Mouse (Mus musculus): ENCODE results near the gene Arfgap2. TPM values are rescaled to one million over a fixed set of nuclear protein-coding genes. Genes with fewer than 3 reads are reported as not detected.

The Arfgap2 gene
- 10 to 100 TPM; 54.7 to 58.2 TPM for total RNA-seq (2021)
- polyA plus RNA-seq (2012; rRNA removed), result 35.0 and 43.2 TPM in 2 replicates
- long read RNA-seq, transcript Arfgap2-201 (17 exons, 2,791 nt), result minor isoform, 8 of 105 reads
- long read RNA-seq, transcript Arfgap2-202 (16 exons, 3,068 nt), result major isoform, 84 of 105 reads
- long read RNA-seq, partial matches to known transcripts, result 8 of 105 reads
- long read RNA-seq, other reads (novel, unspliced or antisense), result 5 of 105 reads

DNA sequence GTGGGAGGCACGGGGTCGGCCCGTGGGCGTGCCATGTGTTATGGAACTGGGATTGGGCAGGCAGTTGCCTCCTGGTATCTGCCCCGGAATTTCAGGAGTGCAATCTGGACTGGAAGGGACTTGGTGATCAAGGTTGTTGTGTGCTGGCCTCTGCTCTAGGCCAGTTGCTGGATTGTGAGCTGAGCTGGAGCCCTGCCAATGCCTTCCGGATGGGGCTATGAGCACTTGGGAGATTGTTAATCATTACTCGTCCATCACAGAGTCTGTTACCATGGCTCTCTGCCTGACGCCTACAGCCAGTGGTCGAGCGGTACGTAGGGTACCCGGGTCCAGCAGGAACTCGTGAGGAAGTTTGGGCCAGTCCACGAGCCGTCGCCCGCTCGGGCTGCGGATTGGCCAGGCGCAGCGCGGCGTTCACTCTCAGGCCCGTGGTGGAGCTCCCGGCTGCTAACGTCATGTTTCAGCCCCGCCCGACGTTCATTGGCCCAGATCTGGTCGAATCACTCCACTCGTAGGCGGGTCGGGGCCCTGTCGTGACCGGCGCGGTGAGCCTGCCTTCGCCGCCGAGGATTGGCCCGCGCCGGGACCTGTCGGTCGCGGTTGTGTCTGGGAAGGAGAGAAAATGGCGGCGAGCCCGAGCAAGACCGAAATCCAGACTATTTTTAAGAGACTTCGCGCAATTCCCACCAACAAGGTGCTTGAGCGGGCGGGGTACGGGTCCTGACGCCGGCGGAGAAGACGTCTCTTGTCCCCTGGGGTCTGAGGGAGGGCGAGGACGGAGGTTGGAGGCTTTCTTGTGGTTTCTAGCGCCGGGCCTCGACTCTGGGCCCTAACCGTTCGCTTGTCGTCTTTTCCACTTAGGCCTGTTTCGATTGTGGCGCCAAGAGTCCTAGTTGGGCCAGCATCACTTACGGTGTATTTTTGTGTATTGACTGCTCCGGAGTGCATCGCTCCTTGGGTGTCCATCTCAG is at the start of gene Arfgap2:
TSS of gene Arfgap2 (plus strand) at position 264 of the 971 bp plus-strand sequence.
- intact Hi-C loops (cut with DNase I), result no loop called here
- peak within 1 kb of the TSS; percentile 80 for H3K9ac ChIP-seq (ENCODE audit: low read depth, low read length)
- no peaks in the 10 kb centered on the region for H3K27me3 ChIP-seq (ENCODE audit: control insufficient read depth, insufficient read depth, low read length)
- DNase-seq, result peak; percentile 97 to 99
- H3K79me2 ChIP-seq (replicated peaks; ENCODE audit: control insufficient read depth, insufficient read depth, low read length), result peaks cover 2% of the 10 kb centered on the region; the same call in 1 of the 2 replicates
- peaks cover 3% of the 10 kb centered on the region for H3K4me1 ChIP-seq (ENCODE audit: control insufficient read depth, insufficient read depth, low read length)
- H3K27ac ChIP-seq, result peak within 1 kb of the TSS; percentile 91
- TF ChIP-seq POLR2A (IDR thresholded peaks at IDR 0.05; ENCODE audit: insufficient read depth, low read depth, low read length) (peak; percentile 92), EP300 (IDR thresholded peaks at IDR 0.05; ENCODE audit: insufficient read depth, low read depth, low read length) (no peak)
- no peaks in the 10 kb centered on the region; the same call in 1 of the 2 replicates for H3K36me3 ChIP-seq (ENCODE audit: control insufficient read depth, insufficient read depth, low read length)
- WGBS, result under 1% methylated on average over 72 of the region's 72 CpGs
- H3K4me3 ChIP-seq, result peak within 1 kb of the TSS; percentile 88

DNA sequence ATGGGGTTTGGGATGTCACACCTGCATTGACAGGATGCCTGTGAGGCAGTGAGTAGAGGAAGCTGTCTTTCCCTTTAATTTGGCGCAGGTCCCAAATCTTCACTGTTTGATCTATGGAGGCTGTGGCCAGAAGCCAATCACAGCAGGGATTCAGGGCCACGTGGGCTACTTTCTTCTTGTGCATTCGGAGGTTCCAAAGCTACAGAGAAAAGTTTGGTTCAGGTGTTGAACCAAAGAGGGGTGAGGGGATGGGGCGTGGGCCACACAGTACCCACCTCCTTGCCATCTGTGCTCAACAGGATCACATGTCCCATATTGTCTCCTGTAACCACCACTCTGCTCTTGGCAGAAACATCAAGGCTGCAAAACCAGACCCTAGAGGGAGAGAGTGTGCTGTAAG is 47.7 kb upstream of the Arfgap2 start:
- Histone ChIP-seq H3K27ac (no peak overlapping the region), H3K4me3 (no peak overlapping the region), H3K27me3 (ENCODE audit: control insufficient read depth, insufficient read depth, low read length) (no peaks in the 10 kb centered on the region), H3K9ac (ENCODE audit: low read depth, low read length) (no peak overlapping the region), H3K4me1 (ENCODE audit: control insufficient read depth, insufficient read depth, low read length) (no peaks in the 10 kb centered on the region), H3K36me3 (ENCODE audit: control insufficient read depth, insufficient read depth, low read length) (no peaks in the 10 kb centered on the region), H3K79me2 (replicated peaks; ENCODE audit: control insufficient read depth, insufficient read depth, low read length) (no peaks in the 10 kb centered on the region)
- WGBS, result 63% methylated on average over 4 of the region's 4 CpGs
- DNase-seq, result no peak
- intact Hi-C loops (cut with DNase I), result no loop called here
- no peak for TF ChIP-seq CTCF (IDR thresholded peaks at IDR 0.05)
- TF ChIP-seq POLR2A (IDR thresholded peaks at IDR 0.05; ENCODE audit: insufficient read depth, low read depth, low read length), result no peak
- TF ChIP-seq EP300 (IDR thresholded peaks at IDR 0.05; ENCODE audit: insufficient read depth, low read depth, low read length), result no peak

DNA sequence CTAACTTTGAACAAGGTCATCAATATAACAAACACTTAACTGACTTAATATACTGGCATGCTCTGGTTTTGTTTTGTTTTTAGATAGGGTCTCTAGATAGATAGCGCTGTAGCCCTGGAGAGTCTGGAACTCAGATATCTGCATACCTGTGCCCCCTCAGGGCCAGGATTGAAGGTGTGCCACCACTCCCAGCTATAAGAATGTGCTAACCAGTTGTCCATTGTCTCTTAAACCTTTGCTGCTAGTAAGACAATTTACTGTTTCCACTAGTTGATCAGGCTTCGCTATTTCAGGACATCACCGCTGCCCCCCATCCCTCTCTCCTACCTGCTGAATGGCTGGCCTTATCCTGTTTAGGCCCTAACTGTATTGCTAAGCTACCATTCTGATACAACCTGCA is 44.3 kb upstream of the Arfgap2 start:
- no peak overlapping the region for H3K27ac ChIP-seq
- no peak for DNase-seq
- no peak overlapping the region for H3K4me3 ChIP-seq
- H3K36me3 ChIP-seq (ENCODE audit: control insufficient read depth, insufficient read depth, low read length), result no peaks in the 10 kb centered on the region
- no peaks in the 10 kb centered on the region for H3K4me1 ChIP-seq (ENCODE audit: control insufficient read depth, insufficient read depth, low read length)
- TF ChIP-seq CTCF (IDR thresholded peaks at IDR 0.05) (no peak), EP300 (IDR thresholded peaks at IDR 0.05; ENCODE audit: insufficient read depth, low read depth, low read length) (no peak), POLR2A (IDR thresholded peaks at IDR 0.05; ENCODE audit: insufficient read depth, low read depth, low read length) (no peak)
- H3K9ac ChIP-seq (ENCODE audit: low read depth, low read length), result no peak overlapping the region
- H3K79me2 ChIP-seq (replicated peaks; ENCODE audit: control insufficient read depth, insufficient read depth, low read length), result no peaks in the 10 kb centered on the region
- no peaks in the 10 kb centered on the region for H3K27me3 ChIP-seq (ENCODE audit: control insufficient read depth, insufficient read depth, low read length)
- intact Hi-C loops (cut with DNase I), result loop anchor here (5.0 kb wide), 1 partner anchor 103 kb away; the partner anchor contains the start of gene Mybpc3
- 94% methylated on average over 3 of the region's 3 CpGs for WGBS

DNA sequence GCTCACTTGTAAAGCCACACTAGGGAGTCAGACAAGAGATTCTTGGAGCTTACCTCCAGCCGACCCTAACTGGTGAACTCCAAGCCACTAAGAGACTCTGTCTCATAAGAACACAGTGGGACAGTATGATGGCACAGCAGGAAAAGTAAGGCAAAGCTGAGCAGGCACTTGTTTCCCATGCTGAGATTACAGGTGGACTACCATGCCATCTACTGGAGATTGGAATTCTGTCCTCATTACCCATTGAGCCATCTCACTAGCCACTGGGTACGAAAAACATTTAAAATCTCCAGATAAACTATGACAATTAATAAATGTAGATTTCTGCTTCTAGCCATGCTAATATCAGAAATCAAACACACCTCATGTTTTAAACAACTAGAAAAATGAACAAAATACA is 41.2 kb upstream of the Arfgap2 start:
- WGBS, result 77% methylated on average over 2 of the region's 2 CpGs
- Histone ChIP-seq H3K4me1 (ENCODE audit: control insufficient read depth, insufficient read depth, low read length) (no peaks in the 10 kb centered on the region), H3K4me3 (no peak overlapping the region), H3K27ac (no peak overlapping the region), H3K27me3 (ENCODE audit: control insufficient read depth, insufficient read depth, low read length) (no peaks in the 10 kb centered on the region), H3K79me2 (replicated peaks; ENCODE audit: control insufficient read depth, insufficient read depth, low read length) (no peaks in the 10 kb centered on the region), H3K36me3 (ENCODE audit: control insufficient read depth, insufficient read depth, low read length) (no peaks in the 10 kb centered on the region), H3K9ac (ENCODE audit: low read depth, low read length) (no peak overlapping the region)
- TF ChIP-seq CTCF (IDR thresholded peaks at IDR 0.05), result peak; percentile 57
- TF ChIP-seq POLR2A (IDR thresholded peaks at IDR 0.05; ENCODE audit: insufficient read depth, low read depth, low read length), result no peak
- intact Hi-C loops (cut with DNase I), result loop anchor here (5.0 kb wide), 1 partner anchor 106 kb away; the partner anchor contains the start of gene Mybpc3
- no peak for DNase-seq

DNA sequence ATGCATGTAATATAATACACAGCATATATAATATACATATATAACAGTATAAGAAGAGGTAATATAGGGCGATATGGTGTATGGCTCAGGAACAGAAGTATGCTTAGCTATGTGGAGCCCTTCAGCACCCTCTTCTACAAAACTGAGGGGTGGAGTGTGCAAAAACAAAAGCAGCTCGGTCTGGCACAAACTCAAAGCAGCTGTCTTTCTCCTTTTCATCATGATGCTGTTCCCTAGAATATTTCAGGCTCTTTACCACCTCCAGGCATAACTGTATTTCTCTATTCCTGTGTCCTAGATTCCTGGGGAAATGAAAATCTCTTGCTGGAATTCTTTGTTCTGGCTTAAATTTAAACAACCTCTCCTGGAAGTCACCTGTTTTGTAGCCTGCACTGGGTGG is 35.0 kb upstream of the Arfgap2 start:
- H3K79me2 ChIP-seq (replicated peaks; ENCODE audit: control insufficient read depth, insufficient read depth, low read length), result no peaks in the 10 kb centered on the region
- no peaks in the 10 kb centered on the region for H3K36me3 ChIP-seq (ENCODE audit: control insufficient read depth, insufficient read depth, low read length)
- TF ChIP-seq POLR2A (IDR thresholded peaks at IDR 0.05; ENCODE audit: insufficient read depth, low read depth, low read length), result no peak
- TF ChIP-seq EP300 (IDR thresholded peaks at IDR 0.05; ENCODE audit: insufficient read depth, low read depth, low read length), result no peak
- TF ChIP-seq CTCF (IDR thresholded peaks at IDR 0.05), result no peak
- no peak overlapping the region for H3K4me3 ChIP-seq
- no peaks in the 10 kb centered on the region for H3K27me3 ChIP-seq (ENCODE audit: control insufficient read depth, insufficient read depth, low read length)
- intact Hi-C loops (cut with DNase I), result no loop called here
- H3K9ac ChIP-seq (ENCODE audit: low read depth, low read length), result no peak overlapping the region
- DNase-seq, result no peak
- no peaks in the 10 kb centered on the region for H3K4me1 ChIP-seq (ENCODE audit: control insufficient read depth, insufficient read depth, low read length)
- 86% methylated on average over 2 of the region's 2 CpGs for WGBS
- H3K27ac ChIP-seq, result no peak overlapping the region
